Mouse (Mus musculus): Measurements from ENCODE around the gene Epha10. TPM values are rescaled to one million over a fixed set of nuclear protein-coding genes. Genes with fewer than 3 reads are reported as not detected.

Epha10 gene
- total RNA-seq (2021), result 1 to 10 TPM; 2.4 to 3.3 TPM
- long read RNA-seq, experiment 1, partial matches to known transcripts, result 1 of 4 reads
- long read RNA-seq, experiment 1, other reads (novel, unspliced or antisense), result 3 of 4 reads
- long read RNA-seq, experiment 2, partial matches to known transcripts, result 3 of 5 reads
- long read RNA-seq, experiment 2, other reads (novel, unspliced or antisense), result 2 of 5 reads

DNA sequence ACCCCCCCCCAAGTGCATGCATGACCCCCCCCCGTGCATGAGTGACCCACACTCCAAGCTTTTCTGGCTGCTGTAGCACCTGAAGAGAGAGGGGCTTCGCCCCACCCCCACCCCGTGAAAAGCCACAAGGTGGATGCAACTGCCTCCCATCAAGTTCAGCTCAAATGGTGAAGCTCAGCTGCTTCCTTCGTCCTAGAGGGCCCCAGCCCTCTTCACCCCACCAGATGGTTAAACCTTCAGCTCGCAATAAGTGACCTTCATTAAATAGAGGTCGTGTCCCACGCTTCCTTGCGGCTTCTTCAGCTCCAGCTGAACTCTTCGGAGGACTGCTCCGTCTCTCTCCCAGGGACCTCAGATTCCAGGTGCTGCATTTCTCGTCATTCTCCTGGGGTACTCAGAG, at the start of gene Epha10:
TSS of gene Epha10 (plus strand) at position 301 of the 400 bp plus-strand sequence.
- DNase-seq, result no peak

DNA sequence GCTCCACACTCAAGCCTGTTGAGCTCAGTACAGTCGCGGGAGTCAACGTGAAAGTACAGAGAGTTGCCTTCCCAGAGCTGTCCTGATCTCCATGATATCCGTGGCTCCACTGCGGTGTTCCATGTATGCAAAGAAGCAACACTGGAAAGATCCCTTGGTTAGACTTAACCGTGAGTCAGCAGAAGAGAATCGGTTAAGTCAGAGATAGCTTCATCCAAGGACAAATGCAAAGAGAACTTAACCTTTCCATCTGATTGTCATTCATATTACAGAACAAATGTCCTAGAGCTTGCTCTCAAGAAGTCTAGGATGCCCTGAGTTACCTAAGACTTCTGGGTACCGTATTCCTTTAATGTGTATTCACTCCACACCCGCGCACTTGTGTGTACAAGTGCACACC, 47.9 kb upstream of the Epha10 start:
- no peak for DNase-seq

DNA sequence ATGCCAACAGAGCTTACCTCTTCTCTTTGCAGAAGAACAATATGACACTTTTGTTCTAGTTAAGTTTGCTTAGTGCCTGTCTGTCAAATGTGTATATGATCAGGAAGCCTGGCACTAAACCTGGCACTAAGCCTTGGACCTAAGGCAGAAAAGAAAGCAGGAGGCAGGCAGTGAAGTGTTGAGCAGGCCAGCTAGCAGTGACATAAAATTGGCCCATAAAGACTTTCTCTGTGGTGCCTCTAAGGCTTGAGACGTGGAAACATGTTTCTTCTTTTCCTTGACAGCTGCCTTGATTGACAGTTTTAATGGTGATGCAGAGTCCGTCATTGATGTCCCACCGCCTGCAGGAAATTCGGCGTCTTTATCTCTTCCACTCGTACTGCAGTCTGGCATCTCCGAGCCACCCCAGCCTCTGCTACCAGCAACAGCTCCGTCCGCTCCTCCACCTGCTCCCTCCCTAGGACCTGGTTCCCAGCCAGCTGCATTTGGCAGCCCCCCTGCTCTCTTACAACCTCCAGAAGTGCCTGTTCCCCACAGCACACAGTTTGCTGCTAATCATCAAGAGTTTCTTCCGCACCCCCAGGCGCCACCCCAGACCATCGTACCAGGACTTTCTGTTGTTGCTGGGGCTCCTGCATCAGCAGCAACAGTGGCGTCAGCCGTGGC, 42.5 kb upstream of the Epha10 start:
- no peak for DNase-seq

GRCm38 (mm10) chr4:124840998-124841397, 39.7 kb upstream of the Epha10 start:
- no peak for DNase-seq

DNA sequence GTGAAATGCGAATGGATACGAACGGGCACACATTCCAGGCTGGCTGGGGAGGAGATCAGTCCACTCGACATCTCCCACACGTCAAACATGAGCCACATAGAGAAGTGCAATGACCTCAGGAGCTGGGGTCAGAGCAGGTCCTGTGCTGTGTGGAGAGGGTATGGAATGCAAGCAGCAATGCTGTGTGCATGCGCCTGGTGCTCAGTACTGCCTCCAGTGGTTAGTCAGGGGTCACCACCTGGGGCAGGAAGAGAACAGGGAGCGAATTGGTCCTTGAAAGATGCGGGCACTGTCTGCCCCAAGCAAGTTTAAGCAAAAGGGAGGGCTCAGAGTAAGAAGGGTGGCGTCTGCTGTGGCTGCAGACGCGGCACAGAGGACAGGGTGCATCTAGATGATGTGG, 37.2 kb upstream of the Epha10 start:
- DNase-seq, result peak; percentile 49 to 70

GRCm38 (mm10) chr4:124847573-124847972, 33.1 kb upstream of the Epha10 start:
- DNase-seq, result peak; percentile 83 to 90

DNA sequence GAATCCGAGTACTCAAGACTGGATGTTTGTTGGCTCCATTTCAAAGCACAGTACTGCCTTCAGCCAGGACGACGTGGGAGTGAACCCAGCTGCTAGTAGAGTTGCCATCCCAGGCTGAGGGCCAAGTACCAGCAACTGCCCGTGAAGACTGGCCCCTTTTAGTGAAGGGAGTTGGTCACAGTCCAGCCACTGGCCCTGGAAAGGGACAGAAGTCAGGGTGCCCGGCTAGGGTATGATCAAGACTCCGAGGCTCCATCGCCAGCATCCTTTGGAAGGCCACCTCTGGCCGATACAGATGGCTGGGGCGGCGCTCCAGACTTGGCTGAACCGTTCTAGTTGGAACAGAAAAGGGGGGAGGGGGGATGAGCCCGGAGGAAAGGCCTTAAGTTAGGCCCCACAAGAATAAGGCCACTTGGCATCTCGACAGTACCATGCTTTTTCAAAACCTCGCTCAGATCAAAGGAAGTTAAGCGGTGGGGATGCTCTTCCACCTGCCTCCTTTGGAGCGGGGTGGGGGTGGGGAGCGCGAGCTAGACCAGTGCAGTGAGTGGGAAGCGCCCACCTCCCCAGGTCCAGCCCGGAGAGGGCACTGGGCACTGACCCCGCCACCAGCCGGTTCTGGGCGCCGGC, 31.0 kb upstream of the Epha10 start:
- peak; percentile 36 to 54 for DNase-seq

DNA sequence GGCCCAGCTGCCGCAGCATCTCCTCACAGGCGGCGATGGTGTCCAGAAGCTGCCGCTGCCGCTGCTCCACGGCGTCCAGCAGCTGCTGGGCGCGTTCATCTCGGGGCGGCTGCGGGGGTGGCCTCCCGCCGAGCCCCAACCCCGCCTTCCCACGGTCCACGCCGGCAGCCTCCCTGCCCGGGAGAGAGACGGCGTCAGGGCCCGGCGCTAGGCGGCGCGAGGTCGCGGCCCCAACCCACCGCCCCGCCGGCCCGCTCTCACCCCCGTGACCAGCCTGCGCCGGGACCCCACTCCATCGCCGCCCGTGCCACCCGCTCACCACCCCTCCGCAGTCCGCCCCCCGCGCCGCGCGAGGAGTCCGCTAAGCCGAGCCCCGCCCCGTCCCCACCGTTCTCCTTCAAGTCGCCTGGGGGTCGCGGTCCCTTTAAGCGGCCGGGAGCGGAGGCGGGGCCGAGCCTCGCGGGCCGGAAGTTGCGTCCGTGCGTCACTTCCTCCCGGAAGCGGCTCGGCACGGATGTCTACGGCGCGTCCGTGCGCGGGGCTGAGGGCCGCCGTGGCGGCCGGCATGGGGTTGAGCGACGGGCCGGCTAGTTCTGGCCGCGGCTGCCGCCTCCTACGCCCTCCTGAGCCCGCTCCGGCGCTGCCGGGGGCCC, 30.3 kb upstream of the Epha10 start, which contains the start of gene Yrdc:
TSS of gene Yrdc (plus strand) at position 419 of the 653 bp plus-strand sequence.
- DNase-seq, result peak; percentile 95 to 96

DNA sequence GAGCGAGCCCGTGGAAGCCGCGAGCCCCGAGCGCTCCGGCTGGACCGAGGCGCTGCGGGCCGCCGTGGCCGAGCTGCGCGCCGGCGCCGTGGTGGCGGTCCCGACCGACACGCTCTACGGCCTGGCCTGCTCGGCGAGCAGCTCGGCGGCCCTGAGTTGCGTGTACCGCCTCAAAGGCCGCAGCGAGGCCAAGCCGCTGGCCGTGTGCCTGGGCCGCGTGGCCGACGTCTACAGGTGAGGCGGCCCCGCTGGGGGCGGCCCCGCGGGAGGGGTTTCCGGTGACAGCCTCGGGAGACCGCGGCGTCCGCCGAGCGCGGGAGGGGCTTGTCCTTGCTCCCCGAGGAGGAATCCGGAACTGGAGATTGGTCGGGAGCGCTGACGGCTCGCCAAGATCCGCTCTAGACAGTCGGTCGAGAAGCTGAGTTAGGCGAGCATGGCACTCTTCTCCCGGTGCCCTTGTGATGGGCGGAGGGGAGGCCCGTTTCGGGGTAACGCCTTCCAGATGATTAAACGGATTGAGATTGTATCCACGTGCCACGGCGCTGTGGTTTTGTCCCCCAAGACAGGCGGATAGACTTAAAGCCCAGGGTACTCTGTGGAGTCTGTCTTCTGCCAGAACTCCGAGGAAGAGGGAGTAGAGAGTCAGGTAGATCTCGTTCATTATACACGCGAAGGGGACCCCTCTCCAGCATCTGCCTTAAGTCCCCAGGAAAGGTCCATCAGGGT, 29.6 kb upstream of the Epha10 start, which contains the start of gene 1110065P20Rik:
TSS of gene 1110065P20Rik (minus strand) at position 264 of the 726 bp plus-strand sequence.
- DNase-seq, result peak; percentile 92 to 94

GRCm38 (mm10) chr4:124856294-124856693, 24.4 kb upstream of the Epha10 start:
- DNase-seq, result no peak

DNA sequence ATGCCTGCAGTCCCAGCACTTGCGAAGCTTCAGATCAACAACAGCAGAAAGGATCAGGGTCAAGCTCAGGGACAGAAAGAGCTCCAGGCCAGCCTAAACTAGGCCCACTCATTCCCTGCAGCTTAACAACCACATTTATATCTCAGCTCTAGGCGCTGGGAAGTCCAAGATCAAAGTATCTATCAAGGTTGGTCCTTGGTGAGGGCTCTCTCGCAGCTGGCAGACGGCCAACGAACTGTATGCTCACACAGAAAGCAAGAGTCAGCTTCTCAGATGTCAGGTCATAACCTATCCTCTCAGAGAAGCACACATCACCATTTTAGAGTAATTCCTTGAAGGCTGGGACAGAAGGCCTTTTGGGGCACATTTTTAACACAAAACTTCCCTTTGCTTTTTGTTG, 22.3 kb upstream of the Epha10 start:
- DNase-seq, result peak; percentile 88

- DNase-seq, result peak; percentile 88 to 89
These were observed 20.3 kb upstream of the Epha10 start for GRCm38 (mm10) chr4:124860446-124860845.

DNA sequence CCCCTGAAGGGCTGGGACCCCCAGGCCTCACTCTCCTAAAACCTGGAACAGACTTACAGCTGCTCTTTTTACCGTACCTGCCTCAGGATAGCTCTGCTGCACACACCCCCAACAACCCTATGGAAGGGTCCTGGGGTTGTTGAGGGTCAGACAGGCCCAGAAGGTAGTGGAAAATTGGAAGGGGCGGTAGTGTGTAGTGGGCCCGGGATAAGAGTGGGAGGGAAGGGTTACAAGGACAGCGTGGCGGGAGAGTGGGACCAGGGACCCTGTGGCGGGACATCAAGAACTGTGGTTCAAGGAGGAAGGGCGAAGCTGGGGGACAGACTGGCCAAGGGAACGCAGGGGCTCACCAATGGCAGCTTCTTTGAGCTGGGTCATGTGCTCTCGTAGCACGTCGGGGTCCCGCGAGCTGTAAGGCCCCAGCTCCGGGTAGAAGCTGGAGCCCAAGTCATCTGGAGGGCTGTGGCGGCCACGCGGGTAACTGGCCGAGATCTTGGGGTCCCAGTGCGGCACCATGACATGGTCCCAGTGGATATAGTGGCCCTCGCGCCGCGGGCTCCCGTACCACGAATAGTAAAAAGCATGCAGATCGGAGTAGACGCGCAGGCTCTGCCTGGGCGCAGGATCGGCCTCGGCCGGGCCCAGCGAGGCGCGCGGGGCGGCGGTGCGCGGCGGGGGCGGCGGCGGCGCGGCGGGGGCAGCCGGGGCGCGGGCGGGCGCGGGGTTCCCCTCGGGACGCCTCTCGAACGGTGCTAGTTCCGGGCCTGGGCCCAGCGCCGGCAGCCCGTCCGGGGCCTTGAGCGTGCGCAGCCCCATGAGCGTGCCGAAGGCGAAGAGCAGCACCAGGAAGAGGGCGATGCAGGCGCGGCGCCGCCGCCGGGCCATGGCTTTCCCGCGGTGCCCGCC, 19.2 kb upstream of the Epha10 start, which contains the start of gene Maneal:
TSS of gene Maneal (minus strand) at position 889 of the 906 bp plus-strand sequence.
- DNase-seq, result no peak

- DNase-seq, result no peak
These were observed 8.0 kb upstream of the Epha10 start for GRCm38 (mm10) chr4:124872719-124873118.

DNA sequence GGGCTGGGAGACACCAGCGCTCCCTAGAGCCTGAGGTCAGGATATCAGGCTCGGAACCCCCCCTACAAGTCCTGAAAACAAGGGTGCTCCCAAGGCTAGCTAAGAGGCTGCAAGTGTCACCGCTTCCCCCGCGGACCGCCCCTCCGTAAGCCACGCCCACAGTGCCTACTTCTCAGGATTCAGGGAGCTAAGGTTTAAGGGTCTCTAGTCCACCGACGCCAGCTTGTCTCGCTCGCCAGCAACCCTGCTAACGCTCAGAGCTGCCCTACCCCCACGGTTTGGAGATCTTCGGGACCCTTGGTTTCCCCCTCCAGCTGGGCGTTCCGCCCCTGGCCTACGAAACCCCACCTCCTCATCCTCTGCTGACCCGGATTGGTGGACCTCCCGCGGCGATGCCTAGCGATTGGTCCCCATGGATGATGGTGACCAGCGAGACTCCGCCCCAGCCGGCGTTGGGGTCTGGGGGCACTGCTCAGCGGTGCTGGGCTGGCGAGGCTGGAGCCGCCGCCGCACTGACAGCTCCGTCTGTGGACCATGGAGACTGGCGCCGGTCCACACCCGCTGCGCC, 726 bp downstream of the Epha10 start:
- peak in 1 of 2 experiments; percentile 36 for DNase-seq

GRCm38 (mm10) chr4:124882151-124882729, 1.5 kb downstream of the Epha10 start:
- DNase-seq, result peak; percentile 78 to 80

GRCm38 (mm10) chr4:124888702-124889101, 8.0 kb downstream of the Epha10 start:
- no peak for DNase-seq

DNA sequence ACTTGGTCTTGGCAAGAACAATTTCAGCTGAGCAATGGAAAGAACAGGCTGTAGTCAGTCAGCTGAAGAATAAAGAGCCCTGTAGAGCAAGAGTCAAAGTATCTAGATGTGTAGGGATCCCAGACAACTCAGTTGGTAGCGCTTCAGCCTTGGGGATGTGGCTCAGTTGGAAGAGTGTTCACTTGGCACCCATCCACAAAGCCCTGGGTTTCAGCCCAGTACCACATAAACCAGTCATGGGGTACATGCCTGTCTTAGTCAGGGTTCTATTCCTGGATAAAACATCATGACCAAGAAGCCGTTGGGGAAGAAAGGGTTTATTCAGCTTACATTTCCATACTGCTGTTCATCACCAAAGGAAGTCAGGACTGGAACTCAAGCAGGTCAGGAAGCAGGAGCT, 9.2 kb downstream of the Epha10 start:
- no peak for DNase-seq

DNA sequence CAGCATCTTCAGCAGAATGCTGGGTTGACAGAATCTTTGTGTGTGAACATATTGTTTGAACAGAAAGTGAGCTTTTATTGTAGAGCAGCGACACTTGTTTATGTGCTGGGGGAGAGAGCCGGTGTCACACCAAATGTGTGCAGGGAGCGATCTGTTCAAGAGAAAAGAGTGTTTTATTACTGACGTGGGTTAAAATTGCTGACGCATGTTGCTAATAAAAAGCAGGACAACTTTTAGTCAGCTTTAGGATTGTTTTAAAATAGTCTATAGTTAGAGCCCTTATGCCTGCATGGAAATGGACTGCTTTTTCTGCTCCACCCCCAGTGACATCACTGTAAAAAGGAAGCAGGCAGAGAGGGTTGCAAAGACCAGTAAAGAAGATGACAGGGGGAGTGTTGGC, 10.1 kb downstream of the Epha10 start:
- DNase-seq, result no peak

DNA sequence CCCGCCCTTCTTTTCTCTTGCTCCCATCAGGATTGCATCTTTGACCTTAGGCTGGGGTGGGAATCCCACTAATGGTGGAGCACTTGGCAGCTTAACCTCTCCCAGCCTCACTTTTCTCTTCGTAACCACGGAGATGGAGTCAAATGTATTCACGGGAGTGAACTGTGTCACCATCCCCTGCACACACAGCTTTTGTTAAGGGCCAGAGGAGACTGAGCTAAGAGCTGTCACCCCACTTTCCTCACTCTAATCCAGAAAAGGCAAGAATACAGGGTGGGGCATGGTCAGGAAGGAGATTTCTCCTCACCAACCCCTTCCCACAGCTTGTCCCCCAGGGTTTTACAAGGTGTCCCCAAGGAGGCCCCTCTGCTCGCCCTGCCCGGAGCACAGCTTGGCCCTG, 13.1 kb downstream of the Epha10 start:
- no peak for DNase-seq

Measured in adrenal gland, postnatal 36 days (tissue).